Mouse (Mus musculus) heart, postnatal 4 days (tissue): Measurements from ENCODE around the gene Herc4. TPM values are rescaled to one million over a fixed set of nuclear protein-coding genes. Genes with fewer than 3 reads are reported as not detected.

ENCODE experiments used
- DNase-seq: peaks from one replicate; pipeline ENCODE4 v3.0.0; 2021
- total RNA-seq, 2 experiments: library from RNA; stranded (reverse); gene quantifications; 2 replicates each; pipeline ENCODE4 v1.2.3; 2021

Herc4 gene
- 10 to 100 TPM; 45.2 to 45.8 TPM for total RNA-seq

- peak; percentile 97 for DNase-seq
Observed at GRCm38 (mm10) chr10:63243493-63244054, at the start of gene Herc4. Gene Herc4, plus strand, starts transcription at chr10:63243810.

GRCm38 (mm10) chr10:63199008-63199407 lies 44.6 kb upstream of the Herc4 start:
- DNase-seq: no peak

GRCm38 (mm10) chr10:63201534-63201933 lies 42.1 kb upstream of the Herc4 start:
- no peak for DNase-seq

- no peak for DNase-seq
Observed at GRCm38 (mm10) chr10:63203002-63203401, 40.6 kb upstream of the Herc4 start.

- DNase-seq: peak; percentile 62
Observed at GRCm38 (mm10) chr10:63203728-63204127, 39.9 kb upstream of the Herc4 start, which contains the start of gene Mypn. Gene Mypn, minus strand, starts transcription at chr10:63203952.

- no peak for DNase-seq
Observed at GRCm38 (mm10) chr10:63208871-63209270, 34.7 kb upstream of the Herc4 start.

- DNase-seq: no peak
Observed at GRCm38 (mm10) chr10:63221081-63221783, 22.4 kb upstream of the Herc4 start.

GRCm38 (mm10) chr10:63224341-63224740 lies 19.3 kb upstream of the Herc4 start:
- DNase-seq: peak; percentile 22

- no peak for DNase-seq
Observed at GRCm38 (mm10) chr10:63230266-63230665, 13.3 kb upstream of the Herc4 start.

GRCm38 (mm10) chr10:63230854-63231253 lies 12.8 kb upstream of the Herc4 start:
- peak; percentile 59 for DNase-seq

GRCm38 (mm10) chr10:63231630-63232029 lies 12.0 kb upstream of the Herc4 start:
- DNase-seq: no peak

- no peak for DNase-seq
Observed at GRCm38 (mm10) chr10:63234133-63234532, 9.5 kb upstream of the Herc4 start.

- DNase-seq: no peak
Observed at GRCm38 (mm10) chr10:63235889-63236288, 7.7 kb upstream of the Herc4 start.

- DNase-seq: no peak
Observed at GRCm38 (mm10) chr10:63236663-63237062, 6.9 kb upstream of the Herc4 start.

- no peak for DNase-seq
Observed at GRCm38 (mm10) chr10:63237206-63237605, 6.4 kb upstream of the Herc4 start.

- DNase-seq: no peak
Observed at GRCm38 (mm10) chr10:63238090-63238489, 5.5 kb upstream of the Herc4 start.

- no peak for DNase-seq
Observed at GRCm38 (mm10) chr10:63239848-63240247, 3.8 kb upstream of the Herc4 start.

- no peak for DNase-seq
Observed at GRCm38 (mm10) chr10:63240868-63241271, 2.7 kb upstream of the Herc4 start.

GRCm38 (mm10) chr10:63242798-63243435 lies 693 bp upstream of the Herc4 start:
- DNase-seq: no peak

GRCm38 (mm10) chr10:63244055-63244671 lies 553 bp downstream of the Herc4 start:
- no peak for DNase-seq

- peak; percentile 53 for DNase-seq
Observed at GRCm38 (mm10) chr10:63244746-63245145, 1.1 kb downstream of the Herc4 start.

- no peak for DNase-seq
Observed at GRCm38 (mm10) chr10:63245846-63246245, 2.2 kb downstream of the Herc4 start.

- DNase-seq: no peak
Observed at GRCm38 (mm10) chr10:63247457-63247856, 3.8 kb downstream of the Herc4 start.
